Mouse (Mus musculus): Measurements from ENCODE around the gene Sh3d21. TPM values are rescaled to one million over a fixed set of nuclear protein-coding genes. Genes with fewer than 3 reads are reported as not detected.
A peak's percentile ranks its signal among the peaks of the same experiment; 100 is the strongest.

The Sh3d21 gene
- 1.0 TPM in 1 of 2 replicates, not detected in the other for polyA plus RNA-seq (2011; ENCODE audit: insufficient read depth, insufficient read length, low replicate concordance, missing spikeins)

GRCm38 (mm10) chr4:126163067-126163659, at the start of gene Sh3d21:
Gene Sh3d21 (minus strand): TSS chr4:126163491.
- H3K27ac ChIP-seq (ENCODE audit: control insufficient read depth, insufficient read depth, low read depth, low read length, poor library complexity), result peak within 1 kb of the TSS; percentile 28; the same call in 1 of the 2 replicates
- H3K4me3 ChIP-seq (replicated peaks; ENCODE audit: control insufficient read depth, low read depth, low read length), result peak within 1 kb of the TSS; percentile 43
- TF ChIP-seq CTCF (IDR thresholded peaks at IDR 0.05; ENCODE audit: control insufficient read depth, insufficient read depth, low read length) (no peak), POLR2A (IDR thresholded peaks at IDR 0.05; ENCODE audit: borderline replicate concordance, control insufficient read depth, low read depth, low read length) (no peak)
- 6% methylated on average over 22 of the region's 22 CpGs for WGBS
- H3K4me1 ChIP-seq (ENCODE audit: control insufficient read depth, insufficient read depth, low read length), result no peaks in the 10 kb centered on the region; the same call in 1 of the 2 replicates

GRCm38 (mm10) chr4:126207081-126207480, 43.8 kb upstream of the Sh3d21 start:
- no peak overlapping the region for H3K27ac ChIP-seq (ENCODE audit: control insufficient read depth, insufficient read depth, low read depth, low read length, poor library complexity)
- no peak for TF ChIP-seq CTCF (IDR thresholded peaks at IDR 0.05; ENCODE audit: control insufficient read depth, insufficient read depth, low read length)
- TF ChIP-seq POLR2A (IDR thresholded peaks at IDR 0.05; ENCODE audit: borderline replicate concordance, control insufficient read depth, low read depth, low read length), result no peak

GRCm38 (mm10) chr4:126205386-126205785, 42.1 kb upstream of the Sh3d21 start:
- no peak overlapping the region for H3K4me3 ChIP-seq (replicated peaks; ENCODE audit: control insufficient read depth, low read depth, low read length)
- TF ChIP-seq POLR2A (IDR thresholded peaks at IDR 0.05; ENCODE audit: borderline replicate concordance, control insufficient read depth, low read depth, low read length) (no peak), CTCF (IDR thresholded peaks at IDR 0.05; ENCODE audit: control insufficient read depth, insufficient read depth, low read length) (no peak)
- H3K27ac ChIP-seq (ENCODE audit: control insufficient read depth, insufficient read depth, low read depth, low read length, poor library complexity), result no peak overlapping the region
- peaks cover 8% of the 10 kb centered on the region for H3K4me1 ChIP-seq (ENCODE audit: control insufficient read depth, insufficient read depth, low read length)
- 73% methylated on average over 1 of the region's 1 CpGs for WGBS

More at GRCm38 (mm10) chr4:126207081-126207480, 43.8 kb upstream of the Sh3d21 start:
- Histone ChIP-seq H3K4me1 (ENCODE audit: control insufficient read depth, insufficient read depth, low read length) (peaks cover 5% of the 10 kb centered on the region), H3K4me3 (replicated peaks; ENCODE audit: control insufficient read depth, low read depth, low read length) (no peak overlapping the region)
- 73% methylated on average over 6 of the region's 6 CpGs for WGBS

- Histone ChIP-seq H3K4me1 (ENCODE audit: control insufficient read depth, insufficient read depth, low read length) (peaks cover 8% of the 10 kb centered on the region), H3K27ac (ENCODE audit: control insufficient read depth, insufficient read depth, low read depth, low read length, poor library complexity) (peak overlapping the region; percentile 50), H3K4me3 (replicated peaks; ENCODE audit: control insufficient read depth, low read depth, low read length) (peak overlapping the region; percentile 22)
- WGBS, result 25% methylated on average over 12 of the region's 12 CpGs
- TF ChIP-seq CTCF (IDR thresholded peaks at IDR 0.05; ENCODE audit: control insufficient read depth, insufficient read depth, low read length) (no peak), POLR2A (IDR thresholded peaks at IDR 0.05; ENCODE audit: borderline replicate concordance, control insufficient read depth, low read depth, low read length) (no peak)
Measured at GRCm38 (mm10) chr4:126204661-126205230, 41.5 kb upstream of the Sh3d21 start.

- no peak overlapping the region for H3K4me3 ChIP-seq (replicated peaks; ENCODE audit: control insufficient read depth, low read depth, low read length)
- WGBS, result 86% methylated on average over 8 of the region's 8 CpGs
- peaks cover 10% of the 10 kb centered on the region for H3K4me1 ChIP-seq (ENCODE audit: control insufficient read depth, insufficient read depth, low read length)
- H3K27ac ChIP-seq (ENCODE audit: control insufficient read depth, insufficient read depth, low read depth, low read length, poor library complexity), result peak overlapping the region; percentile 56; the same call in 1 of the 2 replicates
- TF ChIP-seq CTCF (IDR thresholded peaks at IDR 0.05; ENCODE audit: control insufficient read depth, insufficient read depth, low read length), result no peak
- TF ChIP-seq POLR2A (IDR thresholded peaks at IDR 0.05; ENCODE audit: borderline replicate concordance, control insufficient read depth, low read depth, low read length), result no peak
Measured at GRCm38 (mm10) chr4:126204016-126204415, 40.7 kb upstream of the Sh3d21 start.

GRCm38 (mm10) chr4:126203336-126203895, 40.1 kb upstream of the Sh3d21 start:
- Histone ChIP-seq H3K4me3 (replicated peaks; ENCODE audit: control insufficient read depth, low read depth, low read length) (no peak overlapping the region), H3K4me1 (ENCODE audit: control insufficient read depth, insufficient read depth, low read length) (peaks cover 10% of the 10 kb centered on the region), H3K27ac (ENCODE audit: control insufficient read depth, insufficient read depth, low read depth, low read length, poor library complexity) (peak overlapping the region; percentile 93)
- 86% methylated on average over 10 of the region's 10 CpGs for WGBS
- no peak for TF ChIP-seq POLR2A (IDR thresholded peaks at IDR 0.05; ENCODE audit: borderline replicate concordance, control insufficient read depth, low read depth, low read length)
- no peak for TF ChIP-seq CTCF (IDR thresholded peaks at IDR 0.05; ENCODE audit: control insufficient read depth, insufficient read depth, low read length)

GRCm38 (mm10) chr4:126202303-126203181, 39.3 kb upstream of the Sh3d21 start, which contains the start of gene Thrap3:
Gene Thrap3 (minus strand): TSS chr4:126202760.
- Histone ChIP-seq H3K4me3 (replicated peaks; ENCODE audit: control insufficient read depth, low read depth, low read length) (peak within 1 kb of the TSS; percentile 82), H3K4me1 (ENCODE audit: control insufficient read depth, insufficient read depth, low read length) (peaks cover 10% of the 10 kb centered on the region), H3K27ac (ENCODE audit: control insufficient read depth, insufficient read depth, low read depth, low read length, poor library complexity) (peak within 1 kb of the TSS; percentile 93)
- under 1% methylated on average over 75 of the region's 75 CpGs for WGBS
- no peak for TF ChIP-seq CTCF (IDR thresholded peaks at IDR 0.05; ENCODE audit: control insufficient read depth, insufficient read depth, low read length)
- TF ChIP-seq POLR2A (IDR thresholded peaks at IDR 0.05; ENCODE audit: borderline replicate concordance, control insufficient read depth, low read depth, low read length), result peak; percentile 77
